Mouse (Mus musculus) cerebellum, postnatal 36 days (tissue): ENCODE results near the gene Olfr371.

Experiments used
- DNase-seq, 2 experiments: peaks; one replicate each; pipeline ENCODE4 v3.0.0; 2021 to 2022; ENCODE audit warnings: mixed read lengths in 2 of 2

The Olfr371 gene

DNA sequence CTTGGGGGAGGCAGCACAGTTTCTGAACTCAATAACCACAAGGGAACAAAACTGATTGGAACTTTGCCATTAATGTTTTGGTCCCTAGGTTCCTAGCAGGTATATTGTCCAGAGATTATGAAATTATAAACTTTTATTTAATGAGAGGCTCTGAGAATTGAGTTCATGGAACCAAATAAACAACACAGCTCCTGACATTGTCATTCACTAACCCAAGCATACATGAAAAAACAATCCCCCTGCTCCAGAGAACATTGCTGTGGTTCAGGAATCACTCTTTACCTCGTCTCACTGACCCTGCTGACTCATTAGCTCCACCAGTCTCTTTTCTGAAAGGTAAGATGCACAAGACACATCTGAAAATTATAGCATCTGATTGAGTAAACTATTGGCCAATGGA, at the start of gene Olfr371:
TSS of gene Olfr371 (plus strand) at position 301 of the 400 bp plus-strand sequence.
- no peak for DNase-seq

- DNase-seq = no peak
Observed at GRCm38 (mm10) chr8:85192346-85192745, 33.4 kb upstream of the Olfr371 start.

GRCm38 (mm10) chr8:85220220-85220619, 5.6 kb upstream of the Olfr371 start:
- no peak for DNase-seq

GRCm38 (mm10) chr8:85220992-85221391, 4.8 kb upstream of the Olfr371 start:
- DNase-seq = no peak

GRCm38 (mm10) chr8:85227297-85227696, 1.5 kb downstream of the Olfr371 start:
- no peak for DNase-seq
